Mouse (Mus musculus) heart, postnatal 0 days (tissue): ENCODE results near the gene Ddx31.

Experiments used
- CTCF ChIP-seq: IDR thresholded peaks from 2 replicates; pipeline ENCODE4 v1.5.1; 2016; ENCODE audit warnings: antibody characterized with exemption, control low read depth, low read depth
- EP300 ChIP-seq: IDR thresholded peaks from 2 replicates; pipeline ENCODE4 v1.6.1; 2016; ENCODE audit warnings: antibody characterized with exemption, low read depth

- TF ChIP-seq CTCF (no peak), EP300 (no peak)
Measured at GRCm38 (mm10) chr2:28867495-28867894, 27.3 kb downstream of the Ddx31 start.
